Mouse (Mus musculus) kidney, adult 18-20 months (tissue): ENCODE results near the gene Calr4.

Source experiments
- DNase-seq: peaks from one replicate; pipeline ENCODE4 v3.0.0; 2021

Gene Calr4

GRCm38 (mm10) chr4:109234185-109234584 lies at the start of gene Calr4:
Gene Calr4, plus strand, starts transcription at chr4:109234485.
- DNase-seq: no peak

- DNase-seq: peak; percentile 21
These were observed 48.5 kb upstream of the Calr4 start for GRCm38 (mm10) chr4:109185616-109186405.

- DNase-seq: no peak
These were observed 42.7 kb upstream of the Calr4 start for GRCm38 (mm10) chr4:109191598-109191997.

GRCm38 (mm10) chr4:109193886-109194285 lies 40.4 kb upstream of the Calr4 start:
- DNase-seq: no peak

- no peak for DNase-seq
These were observed 38.2 kb upstream of the Calr4 start for GRCm38 (mm10) chr4:109195900-109196629.

GRCm38 (mm10) chr4:109199069-109199468 lies 35.2 kb upstream of the Calr4 start:
- no peak for DNase-seq

- DNase-seq: peak; percentile 100
These were observed 32.5 kb upstream of the Calr4 start, which contains the start of gene Osbpl9 for GRCm38 (mm10) chr4:109201582-109202424. Gene Osbpl9, minus strand, starts transcription at chr4:109202272.

- no peak for DNase-seq
These were observed 30.4 kb upstream of the Calr4 start for GRCm38 (mm10) chr4:109203931-109204330.

GRCm38 (mm10) chr4:109204416-109204815 lies 29.9 kb upstream of the Calr4 start:
- no peak for DNase-seq

- DNase-seq: no peak
These were observed 26.8 kb upstream of the Calr4 start for GRCm38 (mm10) chr4:109207524-109207923.

- no peak for DNase-seq
These were observed 24.0 kb upstream of the Calr4 start for GRCm38 (mm10) chr4:109210253-109210652.

GRCm38 (mm10) chr4:109210881-109211280 lies 23.4 kb upstream of the Calr4 start:
- DNase-seq: no peak

GRCm38 (mm10) chr4:109213986-109214385 lies 20.3 kb upstream of the Calr4 start:
- DNase-seq: no peak

- no peak for DNase-seq
These were observed 16.3 kb upstream of the Calr4 start for GRCm38 (mm10) chr4:109218008-109218407.

GRCm38 (mm10) chr4:109220441-109220940 lies 13.8 kb upstream of the Calr4 start:
- DNase-seq: no peak

GRCm38 (mm10) chr4:109222001-109222400 lies 12.3 kb upstream of the Calr4 start:
- no peak for DNase-seq

- peak; percentile 14 for DNase-seq
These were observed 9.3 kb upstream of the Calr4 start for GRCm38 (mm10) chr4:109224762-109225552.

- no peak for DNase-seq
These were observed 8.7 kb upstream of the Calr4 start for GRCm38 (mm10) chr4:109225606-109226005.

GRCm38 (mm10) chr4:109226071-109226470 lies 8.2 kb upstream of the Calr4 start:
- DNase-seq: no peak

- DNase-seq: no peak
These were observed 4.5 kb upstream of the Calr4 start for GRCm38 (mm10) chr4:109229766-109230279.

GRCm38 (mm10) chr4:109234806-109235350 lies 593 bp downstream of the Calr4 start:
- no peak for DNase-seq
